Mouse (Mus musculus): Measurements from ENCODE around the gene Fam102b. TPM values are rescaled to one million over a fixed set of nuclear protein-coding genes. Genes with fewer than 3 reads are reported as not detected.

The Fam102b gene
- polyA plus RNA-seq, 1 experiment, result 16.0 TPM

DNA sequence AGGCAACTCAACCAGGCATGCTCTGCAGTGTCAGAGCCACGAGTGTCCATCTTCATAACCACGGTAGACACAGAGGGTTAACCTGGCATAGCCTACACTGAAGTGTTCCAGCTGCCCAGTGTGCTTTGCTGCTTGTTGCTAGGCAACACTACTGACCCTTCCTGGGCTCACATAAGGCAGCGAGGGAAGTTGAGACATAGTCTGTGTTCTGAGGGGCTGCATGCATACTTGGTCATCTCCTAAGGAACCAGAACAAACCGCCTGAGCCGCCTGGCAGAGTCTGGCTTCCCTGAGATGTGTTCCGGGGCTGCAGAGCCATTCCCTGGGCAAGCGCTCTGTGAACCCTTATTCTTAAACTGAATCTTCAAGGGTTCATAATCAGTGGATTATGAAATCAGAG lies 66.2 kb downstream of the Fam102b start:
- DNase-seq (ENCODE audit: low spot score), result no peak

DNA sequence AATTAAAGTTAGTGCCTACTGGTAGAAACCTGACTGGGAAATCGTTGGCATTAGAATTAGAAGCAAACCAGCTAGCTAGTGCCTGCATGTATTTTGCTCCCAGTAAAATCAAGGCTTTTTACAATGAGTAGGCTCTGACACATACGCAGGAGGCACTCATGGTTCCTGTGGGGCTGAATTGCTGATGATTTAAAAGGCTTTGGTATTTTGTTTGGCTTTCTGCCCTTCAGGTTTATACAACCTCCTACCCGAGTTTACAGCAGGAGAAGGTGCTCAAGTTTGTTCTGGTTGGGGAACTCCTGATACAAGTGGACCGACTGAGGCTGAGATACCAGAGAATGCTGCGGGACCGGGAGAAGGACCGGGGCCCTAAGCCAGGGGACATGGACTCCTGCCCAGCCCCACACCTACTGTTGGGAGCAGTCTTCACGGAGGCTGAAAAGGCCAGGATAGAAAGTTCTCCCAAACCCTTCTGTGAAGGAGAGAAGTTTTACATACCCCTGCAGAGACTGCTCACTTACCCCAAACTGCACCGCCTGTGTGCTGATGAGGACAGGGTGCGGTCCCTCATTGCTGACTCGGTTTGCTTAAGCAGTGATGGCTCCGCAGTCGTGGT lies 67.6 kb downstream of the Fam102b start:
- DNase-seq (ENCODE audit: low spot score), result no peak

DNA sequence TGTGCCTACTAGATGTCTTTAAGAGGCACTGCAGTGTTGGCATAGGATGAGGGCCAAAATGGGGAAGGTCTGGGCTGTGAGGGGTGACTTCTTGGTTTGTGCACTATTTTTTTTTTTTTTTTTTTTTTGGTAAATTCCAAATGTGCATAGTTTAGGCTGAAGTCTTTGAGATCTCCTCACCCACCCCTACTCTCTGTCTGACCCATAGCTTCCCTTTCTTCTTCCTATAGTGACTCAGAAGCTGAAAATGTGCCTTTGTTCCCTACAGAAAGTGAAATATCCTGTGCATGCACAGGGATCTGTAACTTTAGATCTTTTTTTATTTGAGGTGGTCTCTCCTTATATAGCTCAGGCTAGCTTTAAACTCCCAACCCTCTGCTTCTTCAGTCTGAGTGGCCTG lies 69.4 kb downstream of the Fam102b start:
- no peak for DNase-seq (ENCODE audit: low spot score)

DNA sequence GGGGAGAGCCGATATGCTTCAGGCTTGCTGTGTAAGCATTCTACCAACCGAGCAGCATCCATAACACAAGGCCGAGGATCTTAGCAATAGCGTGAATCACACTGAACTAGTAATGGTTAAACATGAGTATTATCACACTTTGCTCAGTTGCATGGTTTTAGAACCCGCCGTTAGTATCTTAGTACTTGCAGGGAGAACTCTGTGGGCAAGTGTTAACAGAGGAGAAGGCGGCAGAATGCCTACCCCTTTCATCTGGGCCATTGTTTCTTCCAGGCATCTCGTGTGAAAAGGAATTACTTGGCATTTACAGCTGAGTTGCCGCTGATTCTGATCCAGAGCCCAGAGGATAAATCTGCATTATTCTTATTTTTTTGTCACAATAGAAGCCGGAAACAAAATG lies 86.4 kb downstream of the Fam102b start:
- DNase-seq (ENCODE audit: low spot score), result no peak

DNA sequence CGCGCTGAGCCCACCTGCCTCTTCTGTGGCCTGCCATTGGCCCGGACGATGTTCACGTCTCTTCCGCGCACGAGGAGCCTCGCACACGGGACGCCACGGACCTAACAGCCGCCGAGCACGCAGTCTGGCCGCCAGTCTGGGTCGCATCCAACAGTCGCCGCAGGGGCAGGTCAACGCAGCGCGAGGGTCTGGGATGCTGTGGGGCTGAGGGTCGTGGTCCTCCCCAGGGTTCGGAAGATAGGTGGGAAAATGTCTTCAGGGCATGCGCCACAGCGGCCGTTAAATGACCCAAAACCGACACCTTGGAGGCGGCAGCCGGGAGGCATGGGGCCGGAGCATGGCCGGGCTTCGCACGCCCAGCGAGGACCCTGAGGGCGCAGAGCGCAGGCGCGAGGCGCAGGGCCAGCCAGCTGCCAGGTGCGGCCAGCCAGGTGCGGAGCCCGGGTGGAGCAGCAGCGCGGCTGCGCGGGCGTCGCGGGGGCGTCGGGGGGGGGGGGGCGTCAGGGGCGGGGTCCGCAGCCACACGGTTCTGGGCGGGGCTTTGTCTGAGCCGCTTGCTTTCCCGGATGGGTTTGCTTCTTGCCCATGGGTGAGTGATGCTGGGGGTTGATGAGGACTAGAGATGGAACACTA lies 87.3 kb downstream of the Fam102b start, which contains the start of gene Gm9857:
Gm9857 (minus strand) TSS at position 445 of the 633 bp plus-strand sequence.
- no peak for DNase-seq (ENCODE audit: low spot score)

DNA sequence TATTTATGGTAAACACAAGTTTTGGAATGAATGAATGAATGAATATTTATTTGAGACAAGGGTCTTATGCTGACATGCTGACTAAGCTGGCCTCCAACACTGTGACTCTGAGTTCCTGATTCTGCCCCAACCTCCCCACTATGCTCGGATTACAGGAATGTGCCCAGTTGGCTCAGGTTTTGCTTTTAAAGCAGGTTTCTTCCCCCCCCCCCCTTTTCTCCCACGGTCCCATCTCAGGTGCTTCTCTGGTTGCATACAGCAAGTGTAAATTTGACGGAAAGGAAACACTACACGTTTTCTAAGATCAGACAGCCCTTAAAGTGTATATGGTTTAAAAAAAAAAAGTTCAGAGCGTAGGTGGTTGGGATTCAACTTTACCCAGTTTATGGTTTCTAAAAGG lies 87.8 kb downstream of the Fam102b start, which contains the start of gene Henmt1:
Henmt1 (plus strand) TSS at position 301 of the 400 bp plus-strand sequence.
- DNase-seq (ENCODE audit: low spot score), result no peak

DNA sequence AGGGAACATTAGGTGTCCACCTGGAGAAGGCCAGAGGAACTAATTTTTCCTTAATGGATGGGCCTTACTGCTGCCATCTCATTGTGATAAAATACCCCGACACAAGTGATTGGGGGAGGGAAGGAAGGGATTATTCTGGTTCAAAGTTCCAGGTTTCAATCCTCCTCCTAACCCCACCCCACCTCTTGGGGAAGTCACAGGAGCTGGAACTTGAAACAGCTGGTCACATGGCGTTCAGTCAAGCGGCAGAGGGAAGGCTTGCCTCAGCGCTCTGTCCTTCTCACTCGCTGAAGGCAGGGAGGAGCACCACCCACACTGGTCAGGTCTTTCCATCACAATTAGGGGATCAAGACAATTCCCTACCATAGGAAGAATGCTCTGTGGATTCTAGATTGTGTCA lies 88.7 kb downstream of the Fam102b start:
- DNase-seq (ENCODE audit: low spot score), result no peak

DNA sequence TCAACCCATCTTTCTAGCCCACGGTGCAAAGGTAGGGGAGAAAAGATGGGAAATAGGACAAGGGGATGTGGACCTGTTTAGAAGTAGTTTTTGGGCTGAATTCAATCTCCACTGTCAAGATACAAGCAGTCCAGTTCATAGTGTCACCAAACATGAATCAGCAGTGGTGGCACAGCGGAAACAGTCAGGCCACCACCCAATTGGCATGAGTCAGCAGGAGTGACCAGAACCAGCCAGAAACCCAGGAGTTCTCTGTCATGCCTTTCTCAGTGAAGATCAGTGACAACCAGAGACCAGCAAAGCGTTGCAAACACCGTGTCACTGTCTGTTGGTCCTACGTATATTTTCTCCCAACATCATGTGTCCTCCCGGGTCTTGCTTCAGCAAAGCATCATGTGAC lies 93.8 kb downstream of the Fam102b start:
- DNase-seq (ENCODE audit: low spot score), result no peak

DNA sequence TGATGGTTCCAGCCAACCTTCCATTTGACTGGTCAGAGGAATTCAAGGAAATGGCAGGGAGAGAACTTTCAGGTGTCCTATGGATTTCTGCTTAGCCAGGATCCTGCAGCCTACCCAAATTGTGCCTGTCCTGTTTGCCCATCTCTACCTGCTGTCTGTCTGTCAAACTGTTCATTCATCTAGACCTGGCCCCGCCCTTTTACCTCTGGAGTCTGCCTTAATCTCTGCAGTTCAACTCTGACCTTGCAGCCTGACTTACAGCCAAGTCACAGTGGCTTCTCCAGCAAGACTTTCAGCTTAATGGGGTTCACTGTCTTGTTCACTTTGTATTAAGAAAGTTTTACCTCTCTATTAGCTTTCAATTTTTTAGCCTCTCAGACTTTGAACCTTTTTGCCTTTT lies 101.1 kb downstream of the Fam102b start:
- DNase-seq (ENCODE audit: low spot score), result no peak

DNA sequence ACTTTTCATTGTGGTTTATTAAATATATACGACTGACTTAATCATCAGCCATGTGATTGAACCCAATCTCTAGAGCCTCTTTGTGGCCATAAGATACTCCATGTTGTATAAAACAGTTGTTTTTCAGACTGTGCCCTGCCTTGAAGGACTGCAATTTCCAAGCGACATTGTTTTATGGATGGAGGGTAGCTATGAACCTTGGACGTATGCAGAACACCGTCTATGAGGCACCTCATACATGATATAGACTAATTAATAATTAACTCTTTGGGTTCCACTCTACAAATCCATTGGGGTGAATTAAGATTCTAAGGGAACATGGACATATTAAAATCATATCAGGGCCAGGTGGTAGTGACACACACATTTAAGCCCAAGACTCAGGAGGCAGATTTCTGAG lies 101.7 kb downstream of the Fam102b start:
- DNase-seq (ENCODE audit: low spot score), result no peak

DNA sequence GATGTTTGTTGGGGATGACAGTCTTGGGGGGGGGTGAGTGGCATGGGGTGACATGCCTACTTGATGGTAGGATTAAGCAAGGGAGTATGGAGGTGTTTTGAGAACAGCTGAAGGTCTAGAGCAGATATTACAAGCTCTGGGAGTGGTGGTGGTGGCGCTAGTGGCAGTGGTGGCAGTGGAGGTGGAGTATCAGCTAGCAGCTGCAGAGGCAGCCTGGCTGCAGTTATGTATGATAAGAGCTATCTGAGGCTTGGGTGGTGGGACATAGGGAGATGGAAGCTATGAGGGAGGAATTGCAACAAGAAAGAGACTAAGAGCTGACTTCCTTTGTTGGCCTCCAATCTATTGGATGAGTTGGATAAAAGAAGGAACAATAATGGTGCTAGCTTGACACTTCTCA lies 105.6 kb downstream of the Fam102b start:
- no peak for DNase-seq (ENCODE audit: low spot score)

Other genes starting within 250 kb of the Fam102b start
- gene Stxbp3, start 187.1 kb downstream of the Fam102b start, polyA plus RNA-seq (2012; rRNA removed), result 43.3 and 49.4 TPM in 2 replicates
- 0.24 and 0.29 TPM in 2 replicates for gene Fndc7, start 137.6 kb downstream of the Fam102b start, polyA plus RNA-seq (2012; rRNA removed)
- 77.1 and 80.1 TPM in 2 replicates for gene Prpf38b, start 115.9 kb downstream of the Fam102b start, polyA plus RNA-seq (2012; rRNA removed)
- gene Henmt1, start 87.7 kb downstream of the Fam102b start, polyA plus RNA-seq (2012; rRNA removed), result 0.08 and 0.10 TPM in 2 replicates
- 0.28 TPM in 1 of 2 replicates, not detected in the other for gene Gm9857, start 87.2 kb downstream of the Fam102b start, polyA plus RNA-seq (2012; rRNA removed)
- not detected in 2 replicates for gene Slc25a54, start 52.9 kb upstream of the Fam102b start, polyA plus RNA-seq (2012; rRNA removed)
- 43.0 and 43.2 TPM in 2 replicates for gene Slc25a24, start 95.5 kb upstream of the Fam102b start, polyA plus RNA-seq (2012; rRNA removed)

All from urinary bladder, adult 2 months (tissue).